Mouse (Mus musculus) liver, embryonic 16.5 days (tissue): ENCODE data around the gene Gls2. TPM values are rescaled to one million over a fixed set of nuclear protein-coding genes. Genes with fewer than 3 reads are reported as not detected.

Experiments
- ATAC-seq: fragments of 200-750 bp; cut with Nextera tagmentation; 2 replicates; pipeline ENCODE4 v1.8.0; 2017; ENCODE audit warnings: low read depth, mild to moderate bottlenecking, moderate number of reproducible peaks, moderate library complexity
- H3K27ac ChIP-seq: fragments of 300-500 bp; sonication (generic); 2 replicates; pipeline ENCODE4 v1.5.1; 2014; ENCODE audit warnings: mild to moderate bottlenecking, low read length
- H3K27me3 ChIP-seq: fragments of 300-500 bp; sonication (generic); 2 replicates; pipeline ENCODE4 v1.6.1; 2014; ENCODE audit warnings: low read depth, low read length, mixed read lengths; ENCODE audit not compliant: control insufficient read depth, insufficient read depth
- H3K36me3 ChIP-seq: fragments of 300-500 bp; sonication (generic); 2 replicates; pipeline ENCODE4 v1.6.1; 2014; ENCODE audit warnings: mild to moderate bottlenecking; ENCODE audit not compliant: control insufficient read depth, insufficient read depth
- H3K4me1 ChIP-seq: fragments of 300-500 bp; sonication (generic); 2 replicates; pipeline ENCODE4 v1.6.1; 2014; ENCODE audit warnings: low read depth, low read length, mixed read lengths; ENCODE audit not compliant: control insufficient read depth
- H3K4me2 ChIP-seq: fragments of 300-500 bp; sonication (generic); 2 replicates; pipeline ENCODE4 v1.6.1; 2014; ENCODE audit warnings: low read depth, low read length, mixed read lengths
- H3K4me3 ChIP-seq: fragments of 300-500 bp; sonication (generic); 2 replicates; pipeline ENCODE4 v1.5.1; 2014; ENCODE audit warnings: low read depth, mild to moderate bottlenecking, low read length
- H3K9ac ChIP-seq: fragments of 300-500 bp; sonication (generic); 2 replicates; pipeline ENCODE4 v1.6.1; 2014; ENCODE audit warnings: low read depth, low read length
- H3K9me3 ChIP-seq: fragments of 300-500 bp; sonication (generic); replicated peaks from 2 replicates; pipeline ENCODE4 v1.6.1; 2016; ENCODE audit warnings: low read length; ENCODE audit not compliant: control insufficient read depth
- WGBS: fragments of 180-500 bp; shearing (Covaris S2); extraction: QIAGEN DNeasy Blood & Tissue Kit; methylation state at CpG from one replicate; pipeline ENCODE4 v1.1.7; 2014; ENCODE audit not compliant: insufficient replicate concordance; 5-methylcytosine and 5-hydroxymethylcytosine counted together
- polyA plus RNA-seq: library from polyadenylated mRNA; unstranded; fragments of >200 nt; fragmentation: Nextera tagmentation; extraction: Ambion mirVana; gene quantifications from 2 replicates; pipeline ENCODE4 v1.2.1, GENCODE M21; 2015

Gls2 gene
- polyA plus RNA-seq, 1 experiment from 2014 or later = 21.4 TPM

DNA sequence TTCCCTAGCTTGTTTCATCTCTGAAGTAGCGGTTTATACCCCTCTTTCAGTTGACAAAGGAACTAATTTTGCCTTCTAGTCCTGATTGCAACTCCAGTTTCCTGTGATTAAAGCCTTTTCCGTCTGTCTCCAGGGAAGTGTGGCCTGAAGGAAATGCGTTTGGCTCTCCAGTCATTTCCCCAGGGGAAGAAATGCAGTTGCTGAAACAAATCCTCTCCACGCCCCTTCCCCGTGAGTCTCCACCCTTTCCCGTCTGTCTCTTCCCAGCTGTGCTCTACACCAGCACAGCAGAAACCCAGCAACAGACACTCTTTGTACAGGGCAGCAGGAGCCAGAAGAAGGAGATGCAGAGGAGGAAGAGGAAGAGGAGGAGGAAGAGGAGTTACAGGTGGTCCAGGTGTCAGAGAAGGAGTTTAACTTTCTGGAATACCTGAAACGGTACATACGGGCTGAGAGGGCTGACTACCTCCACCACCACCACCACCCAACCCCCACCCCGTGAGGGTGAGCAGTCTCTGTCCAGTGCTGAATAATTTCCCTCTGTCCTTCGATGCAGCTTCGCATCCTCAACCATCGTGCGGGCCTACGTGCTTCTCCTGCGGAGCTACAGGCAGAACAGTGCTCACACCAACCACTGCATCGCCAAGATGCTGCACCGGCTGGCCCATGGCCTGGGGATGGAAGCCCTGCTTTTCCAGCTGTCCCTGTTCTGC is 52.9 kb downstream of the Gls2 start:
- 0 out of 2 replicates have a peak, but pooled peaks have one; percentile 25 for ATAC-seq
- Histone ChIP-seq H3K36me3 (peaks cover 77% of the 10 kb centered on the region), H3K9me3 (no peaks in the 10 kb centered on the region), H3K9ac (no peak overlapping the region), H3K27ac (0 out of 2 replicates have a peak overlapping the region, but pooled peaks have one; percentile 35), H3K4me2 (no peak overlapping the region), H3K4me1 (no peaks in the 10 kb centered on the region), H3K27me3 (no peaks in the 10 kb centered on the region), H3K4me3 (no peak overlapping the region)
- 86% methylated on average over 17 of the region's 17 CpGs for WGBS

DNA sequence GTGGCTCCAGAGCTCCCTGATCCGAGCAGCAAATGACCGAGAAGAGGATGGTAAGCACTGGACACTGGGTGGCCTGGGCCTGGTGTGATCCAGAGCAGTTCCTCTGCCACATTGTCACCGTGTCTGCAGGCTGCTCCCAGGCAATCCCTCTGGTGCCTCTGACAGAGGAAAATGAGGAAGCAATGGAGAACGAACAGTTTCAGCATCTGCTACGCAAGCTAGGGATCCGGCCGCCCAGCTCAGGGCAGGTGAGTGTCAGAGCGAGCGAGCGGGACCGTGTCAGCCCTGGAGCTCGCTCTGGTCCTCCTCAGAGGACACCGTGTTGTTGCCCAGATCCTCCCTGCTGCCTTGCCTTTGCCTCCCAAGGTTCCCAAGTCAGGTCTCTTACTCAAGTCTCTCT is 56.3 kb downstream of the Gls2 start:
- H3K36me3 ChIP-seq = peaks cover 58% of the 10 kb centered on the region

DNA sequence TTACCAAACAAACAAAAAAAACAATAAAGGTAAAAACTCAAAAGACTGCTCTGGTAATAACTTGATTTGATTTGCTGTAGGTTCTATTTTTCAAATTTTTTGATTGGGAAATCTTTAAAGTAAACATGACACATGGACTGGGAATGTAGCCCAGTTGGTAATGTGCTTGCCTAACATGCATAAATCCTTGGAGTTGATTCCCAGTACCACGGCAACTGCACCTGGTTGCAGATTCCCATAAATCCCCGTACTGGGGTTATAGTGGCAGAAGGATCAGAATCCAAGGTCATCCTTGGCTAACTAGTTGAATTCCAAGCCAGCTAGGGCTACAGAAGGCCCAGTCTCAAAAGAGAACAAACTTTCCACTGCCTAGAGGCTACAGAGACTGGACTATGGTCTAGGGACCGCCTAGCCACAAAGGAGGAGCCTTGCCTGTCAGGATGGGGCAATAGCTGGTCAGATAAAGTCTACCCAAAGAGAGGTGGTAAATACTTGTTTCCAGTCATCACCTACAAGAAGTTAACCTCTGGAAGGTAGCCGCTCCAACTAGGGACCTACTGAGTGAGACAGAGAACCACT is 59.5 kb downstream of the Gls2 start, which contains the start of gene Apon:
Gene Apon (plus strand): TSS at position 420 of the 579 bp plus-strand sequence.
- Histone ChIP-seq H3K27ac (peak within 1 kb of the TSS; percentile 18), H3K9ac (no peak within 1 kb of the TSS)

More for the DNA sequence above, 56.3 kb downstream of the Gls2 start:
- no peak overlapping the region for H3K27ac ChIP-seq
- H3K27me3 ChIP-seq = no peaks in the 10 kb centered on the region
- WGBS = 82% methylated on average over 13 of the region's 13 CpGs
- H3K4me1 ChIP-seq = no peaks in the 10 kb centered on the region
- H3K9ac ChIP-seq = no peak overlapping the region
- no peak overlapping the region for H3K4me2 ChIP-seq
- no peaks in the 10 kb centered on the region for H3K9me3 ChIP-seq
- H3K4me3 ChIP-seq = no peak overlapping the region
- ATAC-seq = no peak

GRCm38 (mm10) chr10:128255925-128256324 is 61.7 kb downstream of the Gls2 start:
- Histone ChIP-seq H3K36me3 (peaks cover 17% of the 10 kb centered on the region), H3K9ac (no peak overlapping the region), H3K4me1 (peaks cover 4% of the 10 kb centered on the region), H3K4me3 (no peak overlapping the region), H3K9me3 (no peaks in the 10 kb centered on the region), H3K27me3 (no peaks in the 10 kb centered on the region), H3K4me2 (no peak overlapping the region), H3K27ac (no peak overlapping the region)
- 77% methylated on average over 8 of the region's 8 CpGs for WGBS
- no peak for ATAC-seq

More for the DNA sequence above, 59.5 kb downstream of the Gls2 start, which contains the start of gene Apon:
- H3K9me3 ChIP-seq = no peaks in the 10 kb centered on the region
- no peaks in the 10 kb centered on the region for H3K27me3 ChIP-seq
- peak; percentile 48 for ATAC-seq
- H3K4me2 ChIP-seq = no peak within 1 kb of the TSS
- peaks cover 35% of the 10 kb centered on the region for H3K36me3 ChIP-seq
- no peaks in the 10 kb centered on the region for H3K4me1 ChIP-seq
- WGBS = 67% methylated on average over 4 of the region's 4 CpGs
- H3K4me3 ChIP-seq = no peak within 1 kb of the TSS

GRCm38 (mm10) chr10:128256328-128256727 is 62.1 kb downstream of the Gls2 start:
- no peaks in the 10 kb centered on the region for H3K9me3 ChIP-seq
- no peak overlapping the region for H3K9ac ChIP-seq
- no peaks in the 10 kb centered on the region for H3K27me3 ChIP-seq
- peaks cover 13% of the 10 kb centered on the region for H3K36me3 ChIP-seq
- ATAC-seq = no peak
- no peak overlapping the region for H3K4me2 ChIP-seq
- H3K27ac ChIP-seq = no peak overlapping the region
- no peak overlapping the region for H3K4me3 ChIP-seq
- peaks cover 4% of the 10 kb centered on the region for H3K4me1 ChIP-seq
- WGBS = 75% methylated on average over 8 of the region's 8 CpGs

DNA sequence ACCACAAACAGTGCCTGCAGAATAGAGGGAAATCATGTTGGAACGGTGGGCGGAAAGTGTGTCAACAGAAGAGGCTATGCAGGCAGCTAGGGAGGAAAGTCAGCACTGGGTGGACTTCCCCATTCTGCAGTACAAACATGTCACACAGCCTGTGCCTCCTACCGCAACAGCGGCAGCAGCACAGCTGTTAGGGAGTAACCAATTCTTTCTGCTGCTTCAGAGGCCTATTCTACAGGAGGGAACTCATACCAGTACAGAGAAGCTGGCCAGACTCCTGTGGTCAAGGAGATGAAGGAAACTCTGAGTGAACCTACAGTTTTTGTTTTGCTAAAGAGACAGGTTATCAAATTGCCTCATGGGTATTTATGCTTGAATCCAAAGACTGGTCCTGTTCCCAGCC is 64.7 kb downstream of the Gls2 start:
- no peaks in the 10 kb centered on the region for H3K36me3 ChIP-seq
- no peak overlapping the region for H3K9ac ChIP-seq
- peaks cover 4% of the 10 kb centered on the region for H3K4me1 ChIP-seq
- no peak overlapping the region for H3K4me3 ChIP-seq
- no peaks in the 10 kb centered on the region for H3K9me3 ChIP-seq
- 24% methylated on average over 4 of the region's 4 CpGs for WGBS
- peak overlapping the region; percentile 54; the same call in 1 of the 2 replicates for H3K27ac ChIP-seq
- no peaks in the 10 kb centered on the region for H3K27me3 ChIP-seq
- peak; percentile 60 for ATAC-seq
- no peak overlapping the region for H3K4me2 ChIP-seq

Other genes starting within 250 kb of the Gls2 start
- 0.14 and 0.20 TPM in 2 replicates for gene Hsd17b6, start 186.8 kb upstream of the Gls2 start, polyA plus RNA-seq
- 60.8 and 69.4 TPM in 2 replicates for gene Prim1, start 179.3 kb upstream of the Gls2 start, polyA plus RNA-seq
- 301 and 339 TPM in 2 replicates for gene Naca, start 158.9 kb upstream of the Gls2 start, polyA plus RNA-seq
- gene Ptges3, start 135.5 kb upstream of the Gls2 start, polyA plus RNA-seq = 171 and 201 TPM in 2 replicates
- 1,845 and 1,875 TPM in 2 replicates for gene Atp5b, start 111.2 kb upstream of the Gls2 start, polyA plus RNA-seq
- gene Baz2a, start 102.9 kb upstream of the Gls2 start, polyA plus RNA-seq = 5.4 and 6.0 TPM in 2 replicates
- 5.5 and 7.3 TPM in 2 replicates for gene Rbms2, start 14.2 kb upstream of the Gls2 start, polyA plus RNA-seq
- 28.0 and 30.8 TPM in 2 replicates for gene Spryd4, start 17.4 kb downstream of the Gls2 start, polyA plus RNA-seq
- gene Mip, start 31.4 kb downstream of the Gls2 start, polyA plus RNA-seq = 0.05 TPM in 1 of 2 replicates, not detected in the other
- 23.5 and 23.6 TPM in 2 replicates for gene Timeless, start 37.6 kb downstream of the Gls2 start, polyA plus RNA-seq
- gene Apon, start 59.6 kb downstream of the Gls2 start, polyA plus RNA-seq = 1.4 and 1.9 TPM in 2 replicates
- gene Apof, start 74.2 kb downstream of the Gls2 start, polyA plus RNA-seq = 212 and 253 TPM in 2 replicates
- 7.8 and 9.5 TPM in 2 replicates for gene Stat2, start 76.1 kb downstream of the Gls2 start, polyA plus RNA-seq
- gene Il23a, start 104.3 kb downstream of the Gls2 start, polyA plus RNA-seq = 0.06 and 0.12 TPM in 2 replicates
- gene Pan2, start 108.9 kb downstream of the Gls2 start, polyA plus RNA-seq = 13.2 and 14.8 TPM in 2 replicates
- 86.6 and 92.8 TPM in 2 replicates for gene Cnpy2, start 128.0 kb downstream of the Gls2 start, polyA plus RNA-seq
- 102 and 107 TPM in 2 replicates for gene Cs, start 143.3 kb downstream of the Gls2 start, polyA plus RNA-seq
- gene Coq10a, start 174.5 kb downstream of the Gls2 start, polyA plus RNA-seq = 0.65 and 0.96 TPM in 2 replicates
- gene Ankrd52, start 182.7 kb downstream of the Gls2 start, polyA plus RNA-seq = 4.0 and 4.3 TPM in 2 replicates
- gene Slc39a5, start 206.8 kb downstream of the Gls2 start, polyA plus RNA-seq = 76.8 and 88.2 TPM in 2 replicates
- gene Nabp2, start 217.0 kb downstream of the Gls2 start, polyA plus RNA-seq = 31.6 and 31.7 TPM in 2 replicates
- 8.3 and 8.5 TPM in 2 replicates for gene Rnf41, start 217.2 kb downstream of the Gls2 start, polyA plus RNA-seq